28 mouse cellular contexts compared by ENCODE assay signal in genomic region chr11:65142838-65143417, GRCm38 (mm10). TPM values are rescaled to one million over a fixed set of nuclear protein-coding genes. Genes with fewer than 3 reads are reported as not detected.
A peak's percentile ranks its signal among the peaks of the same experiment; 100 is the strongest.
DNase-seq lines count a peak whose midpoint lies in the region; ATAC-seq and TF ChIP-seq lines count a peak whose summit lies in the region.
"Had no signal": no experiment of that assay in that cellular context is flagged by ENCODE, and none has a peak within 500 bp of the region (broad histone marks: within the 10 kb centered on the region; RNA-seq: fewer than 3 reads in every experiment).

No protein-coding gene starts in this region.

- TF ChIP-seq CTCF in heart, postnatal 0 days (IDR thresholded peaks at IDR 0.05; ENCODE audit: low read depth): no peak

- peak overlapping the region; percentile 66 for H3K27ac ChIP-seq in heart, embryonic 11.5 days (ENCODE audit: low read depth, low read length)
- H3K27ac ChIP-seq in heart, embryonic 14.5 days (replicated peaks in 1 of 2; ENCODE audit: control insufficient read depth in 1 of 2, insufficient read depth in 1 of 2, low read depth in 2 of 2, low read length in 2 of 2): peak overlapping the region; percentile 70 to 82
- H3K27ac ChIP-seq in heart, postnatal 0 days (ENCODE audit: low read depth): peak overlapping the region; percentile 56
- H3K27ac ChIP-seq: forebrain, embryonic 10.5 days; forebrain, embryonic 13.5 days; hindbrain, embryonic 10.5 days; hindbrain, embryonic 13.5 days; intestine, embryonic 15.5 days; kidney, embryonic 15.5 days had no signal

- WGBS in heart, embryonic 11.5 days (ENCODE audit: insufficient replicate concordance): 44% methylated on average over 4 of the region's 4 CpGs
- 23% methylated on average over 4 of the region's 4 CpGs for WGBS in heart, embryonic 14.5 days
- WGBS in heart, postnatal 0 days: 30% methylated on average over 4 of the region's 4 CpGs

- peak; percentile 65 for ATAC-seq in frontal cortex, adult (ENCODE audit: low TSS enrichment)
- ATAC-seq in heart, embryonic 11.5 days (replicated peaks; ENCODE audit: insufficient number of reproducible peaks, low FRiP score, low TSS enrichment): peak; percentile 55; the same call in 1 of the 2 replicates
- ATAC-seq in heart, embryonic 14.5 days (ENCODE audit: insufficient number of reproducible peaks, insufficient read depth, low FRiP score, low read depth): peak; percentile 49; the same call in 1 of the 2 replicates
- ATAC-seq in heart, postnatal 0 days (ENCODE audit: insufficient read depth, low read depth): peak; percentile 47
- ATAC-seq: activated CD4-positive, CD25-positive, alpha-beta regulatory T cell, adult 4 months; forebrain, embryonic 13.5 days; forebrain, embryonic 16.5 days; hindbrain, embryonic 16.5 days; intestine, embryonic 15.5 days had no signal

- no peaks in the 10 kb centered on the region for H3K27me3 ChIP-seq in heart, embryonic 11.5 days (ENCODE audit: control insufficient read depth, insufficient read depth, low read length)
- no peaks in the 10 kb centered on the region for H3K27me3 ChIP-seq in heart, embryonic 14.5 days (ENCODE audit: control insufficient read depth, insufficient read depth, low read length)
- H3K27me3 ChIP-seq in heart, postnatal 0 days (ENCODE audit: control insufficient read depth, insufficient read depth, low read length): no peaks in the 10 kb centered on the region
- H3K27me3 ChIP-seq: forebrain, embryonic 13.5 days; hindbrain, embryonic 13.5 days; intestine, embryonic 15.5 days; kidney, embryonic 15.5 days had no signal

- intact Hi-C loops in heart, postnatal 10 days (cut with DNase I): no loop called here
- intact Hi-C loops in heart, postnatal 25 days (cut with DNase I): no loop called here

- no peaks in the 10 kb centered on the region for H3K9me3 ChIP-seq in heart, embryonic 11.5 days (replicated peaks; ENCODE audit: control insufficient read depth, low read length)
- no peaks in the 10 kb centered on the region for H3K9me3 ChIP-seq in heart, embryonic 14.5 days (ENCODE audit: control insufficient read depth, low read length)
- no peaks in the 10 kb centered on the region for H3K9me3 ChIP-seq in heart, postnatal 0 days (replicated peaks; ENCODE audit: control insufficient read depth, low read length)
- H3K9me3 ChIP-seq: forebrain, embryonic 10.5 days; forebrain, embryonic 13.5 days; hindbrain, embryonic 10.5 days; hindbrain, embryonic 13.5 days; intestine, embryonic 15.5 days; kidney, embryonic 15.5 days had no signal

- H3K4me3 ChIP-seq in heart, embryonic 11.5 days (ENCODE audit: low read depth, low read length): no peak overlapping the region
- peak overlapping the region in 1 of 2 experiments; percentile 3; a peak in 1 of 4 replicates for H3K4me3 ChIP-seq in heart, embryonic 14.5 days (ENCODE audit: control insufficient read depth in 1 of 2, insufficient read depth in 1 of 2, low read depth in 1 of 2, low read length in 2 of 2)
- H3K4me3 ChIP-seq in heart, postnatal 0 days (ENCODE audit: low read depth, low read length): no peak overlapping the region
- H3K4me3 ChIP-seq: forebrain, embryonic 10.5 days; forebrain, embryonic 13.5 days; hindbrain, embryonic 10.5 days; hindbrain, embryonic 13.5 days; intestine, embryonic 15.5 days; kidney, embryonic 15.5 days had no signal

- no peak for TF ChIP-seq EP300 in heart, postnatal 0 days (IDR thresholded peaks at IDR 0.05; ENCODE audit: low read depth)

- no peak for DNase-seq in frontal cortex, adult 2 months (ENCODE audit: extremely low spot score in 1 of 2, low spot score in 1 of 2)
- no peak for DNase-seq in heart, adult 9 months (ENCODE audit: low spot score in 2 of 2)
- DNase-seq in heart, postnatal 10 days: no peak
- no peak for DNase-seq in heart, postnatal 0 days (ENCODE audit: low spot score)
- DNase-seq in heart, postnatal 25 days (ENCODE audit: low spot score): no peak
- DNase-seq: adrenal gland, adult 8-10 months; adrenal gland, postnatal 25 days; cerebellum, adult 18-20 months; cerebellum, adult 9-10 months; cerebellum, postnatal 14 days; gastrocnemius, postnatal 25 days; kidney, adult 11 months; kidney, adult 8-10 months had no signal

- H3K4me2 ChIP-seq in heart, embryonic 11.5 days: no peak overlapping the region
- H3K4me2 ChIP-seq in heart, embryonic 14.5 days (ENCODE audit: low read length): peak overlapping the region; percentile 42
- H3K4me2 ChIP-seq in heart, postnatal 0 days (ENCODE audit: low read depth, low read length): peak overlapping the region; percentile 39; the same call in 1 of the 2 replicates
- H3K4me2 ChIP-seq: forebrain, embryonic 13.5 days; hindbrain, embryonic 13.5 days; intestine, embryonic 15.5 days; kidney, embryonic 15.5 days had no signal

- peaks cover 30% of the 10 kb centered on the region for H3K4me1 ChIP-seq in heart, embryonic 11.5 days (ENCODE audit: control insufficient read depth, insufficient read depth, low read length)
- H3K4me1 ChIP-seq in heart, embryonic 14.5 days (ENCODE audit: control insufficient read depth in 2 of 2, insufficient read depth in 2 of 2, low read length in 2 of 2): peaks cover 14 to 31% of the 10 kb centered on the region in 2 experiments
- H3K4me1 ChIP-seq in heart, postnatal 0 days (ENCODE audit: control insufficient read depth, insufficient read depth): peaks cover 47% of the 10 kb centered on the region
- H3K4me1 ChIP-seq: forebrain, embryonic 10.5 days; forebrain, embryonic 13.5 days; hindbrain, embryonic 10.5 days; hindbrain, embryonic 13.5 days; intestine, embryonic 15.5 days; kidney, embryonic 15.5 days had no signal

- no peak overlapping the region for H3K9ac ChIP-seq in heart, embryonic 11.5 days (ENCODE audit: low read depth, low read length)
- 0 out of 2 replicates have a peak overlapping the region, but pooled peaks have one; percentile 22 for H3K9ac ChIP-seq in heart, embryonic 14.5 days (ENCODE audit: low read length)
- 0 out of 2 replicates have a peak overlapping the region, but pooled peaks have one; percentile 23 for H3K9ac ChIP-seq in heart, postnatal 0 days (replicated peaks; ENCODE audit: low read depth, low read length)
- H3K9ac ChIP-seq: forebrain, embryonic 13.5 days; hindbrain, embryonic 13.5 days; intestine, embryonic 15.5 days; kidney, embryonic 15.5 days had no signal

- no peaks in the 10 kb centered on the region for H3K36me3 ChIP-seq in heart, embryonic 11.5 days (ENCODE audit: control insufficient read depth, insufficient read depth, low read length)
- no peaks in the 10 kb centered on the region for H3K36me3 ChIP-seq in heart, embryonic 14.5 days (ENCODE audit: control insufficient read depth, insufficient read depth, low read length)
- no peaks in the 10 kb centered on the region for H3K36me3 ChIP-seq in heart, postnatal 0 days (replicated peaks; ENCODE audit: control insufficient read depth, insufficient read depth, low read length)
- H3K36me3 ChIP-seq: forebrain, embryonic 10.5 days; hindbrain, embryonic 10.5 days; hindbrain, embryonic 13.5 days; intestine, embryonic 15.5 days; kidney, embryonic 15.5 days had no signal

RNA-seq across cellular contexts. Expression of gene 1700086D15Rik, which starts 16.8 kb away (rescaled TPM):
- polyA plus RNA-seq in frontal cortex, adult 2 months (2012; rRNA removed): 0.15 and 0.88 TPM in 2 replicates
- 0.43 TPM in 1 of 2 replicates, not detected in the other for polyA plus RNA-seq in heart, embryonic 11.5 days (2014; fragmentation: Nextera tagmentation; extraction: Ambion mirVana)
- polyA plus RNA-seq in heart, embryonic 14.5 days (2014; fragmentation: Nextera tagmentation; extraction: Ambion mirVana): 0.19 TPM in 1 of 2 replicates, not detected in the other
- under 1 TPM; 0.32 to 0.41 TPM for total RNA-seq in heart, postnatal 10 days (2021)
- total RNA-seq in heart, postnatal 0 days (2014; rRNA removed; ENCODE audit: low replicate concordance): 1.2 and 8.0 TPM in 2 replicates
- polyA plus RNA-seq in heart, postnatal 0 days (2015; fragmentation: Nextera tagmentation; extraction: Ambion mirVana): 0.11 TPM in 1 of 2 replicates, not detected in the other
- under 1 TPM; 0.31 to 0.47 TPM for total RNA-seq in heart, postnatal 25 days (2021)
- total RNA-seq: adrenal gland, postnatal 25 days; gastrocnemius, postnatal 25 days had no signal
- polyA plus RNA-seq: activated CD4-positive, CD25-positive, alpha-beta regulatory T cell, adult 4 months; embryonic facial prominence, embryonic 11.5 days; embryonic facial prominence, embryonic 14.5 days; forebrain, embryonic 10.5 days; forebrain, embryonic 13.5 days; forebrain, embryonic 16.5 days; gonadal fat pad, adult 2 months; hindbrain, embryonic 10.5 days; hindbrain, embryonic 13.5 days; intestine, embryonic 15.5 days; kidney, embryonic 15.5 days had no signal

RNA-seq across cellular contexts. Expression of gene Arhgap44, which starts 19.8 kb away (rescaled TPM):
- polyA plus RNA-seq in frontal cortex, adult 2 months (2012; rRNA removed): 62.3 and 64.7 TPM in 2 replicates
- polyA plus RNA-seq in heart, embryonic 11.5 days (2014; fragmentation: Nextera tagmentation; extraction: Ambion mirVana): 10.1 and 12.4 TPM in 2 replicates
- polyA plus RNA-seq in heart, embryonic 14.5 days (2014; fragmentation: Nextera tagmentation; extraction: Ambion mirVana): 13.9 and 14.0 TPM in 2 replicates
- 10 to 100 TPM; 18.3 to 21.0 TPM for total RNA-seq in heart, postnatal 10 days (2021)
- 17.7 and 18.1 TPM in 2 replicates for total RNA-seq in heart, postnatal 0 days (2014; rRNA removed; ENCODE audit: low replicate concordance)
- polyA plus RNA-seq in heart, postnatal 0 days (2015; fragmentation: Nextera tagmentation; extraction: Ambion mirVana): 8.5 and 8.9 TPM in 2 replicates
- 10 to 100 TPM; 20.8 to 22.4 TPM for total RNA-seq in heart, postnatal 25 days (2021)
